Mouse (Mus musculus): ENCODE measurements around the gene Dok7.
A peak's percentile ranks its signal among the peaks of the same experiment; 100 is the strongest.

Dok7 gene

GRCm38 (mm10) chr5:35056604-35057432, at the start of gene Dok7:
Dok7 (plus strand) TSS chr5:35056766.
- DNase-seq = no peak

DNA sequence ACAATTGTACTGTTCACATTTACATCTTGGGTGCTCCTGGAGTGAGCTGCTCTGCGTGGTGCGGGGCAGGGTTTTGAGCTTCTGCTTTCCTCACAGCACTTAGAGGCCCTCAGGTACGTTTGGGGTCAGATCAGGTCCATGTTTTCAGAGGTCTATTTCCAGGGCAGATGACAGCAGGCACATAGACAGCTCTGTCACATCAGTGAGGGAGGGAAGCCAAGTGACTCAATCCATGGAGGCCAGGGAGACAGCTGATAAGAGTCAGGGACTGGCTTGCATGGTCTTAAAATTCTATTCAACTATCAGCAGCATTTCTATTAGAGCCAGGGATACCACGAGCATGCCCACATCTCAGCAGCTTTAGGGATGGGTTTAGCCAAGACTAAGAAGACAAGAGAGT, 47.4 kb upstream of the Dok7 start:
- DNase-seq = no peak

DNA sequence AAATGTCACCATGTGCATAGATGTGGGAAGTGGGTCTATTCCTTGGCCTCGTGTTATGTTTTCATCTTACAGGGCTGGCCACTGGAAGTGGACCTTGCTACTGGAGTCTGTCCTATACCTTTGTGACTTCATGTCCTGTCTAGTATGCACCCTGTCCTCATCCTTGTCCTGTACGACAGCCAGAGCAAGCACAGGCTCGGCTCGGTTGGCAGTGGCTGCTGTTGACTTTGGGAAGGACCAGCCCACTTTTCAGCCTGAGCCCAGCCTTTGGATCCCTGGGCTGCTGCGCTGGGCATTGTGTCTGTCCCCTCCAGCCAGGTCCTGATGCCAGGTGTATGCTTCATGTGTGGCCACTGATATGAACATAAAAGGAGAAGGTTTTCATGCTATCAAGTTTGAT, 45.9 kb upstream of the Dok7 start:
- no peak for DNase-seq

DNA sequence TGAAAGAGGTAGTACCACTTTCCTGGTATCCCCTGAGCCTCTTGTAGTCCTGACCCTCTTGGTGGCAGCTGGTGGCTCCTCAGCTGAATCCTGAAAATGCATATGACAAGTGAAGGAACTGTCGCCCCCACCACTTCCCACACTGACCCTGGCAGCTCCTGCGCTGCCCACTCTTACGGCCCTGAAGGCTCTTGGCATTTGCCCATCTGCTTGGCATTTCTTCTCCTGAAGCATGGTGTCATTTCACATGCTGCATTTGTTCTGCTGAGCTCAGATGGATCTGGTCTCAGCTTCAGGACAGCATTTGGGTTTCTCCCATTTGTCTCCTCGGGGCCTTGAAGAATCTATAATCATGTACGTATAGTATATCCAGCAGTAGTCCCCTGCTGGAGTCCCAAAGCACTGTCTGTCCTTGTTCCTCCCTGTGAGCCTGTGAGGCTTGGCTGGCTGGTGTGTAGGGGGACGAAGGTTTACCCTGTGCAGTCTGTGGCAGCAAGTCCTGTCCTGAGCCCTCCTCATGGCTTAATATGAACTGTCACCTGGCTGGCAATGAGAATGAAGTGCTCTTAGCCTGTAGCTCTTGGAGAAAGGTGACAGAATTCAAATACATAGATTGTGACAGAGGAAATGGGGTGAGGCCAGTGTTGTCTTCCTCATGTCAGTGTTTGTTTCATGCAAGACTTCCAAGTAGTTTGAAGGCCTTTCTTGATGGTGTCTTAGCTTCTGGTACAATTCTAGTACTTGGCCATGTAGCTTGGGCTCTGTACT, 45.2 kb upstream of the Dok7 start:
- DNase-seq = no peak

- DNase-seq = no peak
Measured at GRCm38 (mm10) chr5:35014036-35014435, 42.5 kb upstream of the Dok7 start.

DNA sequence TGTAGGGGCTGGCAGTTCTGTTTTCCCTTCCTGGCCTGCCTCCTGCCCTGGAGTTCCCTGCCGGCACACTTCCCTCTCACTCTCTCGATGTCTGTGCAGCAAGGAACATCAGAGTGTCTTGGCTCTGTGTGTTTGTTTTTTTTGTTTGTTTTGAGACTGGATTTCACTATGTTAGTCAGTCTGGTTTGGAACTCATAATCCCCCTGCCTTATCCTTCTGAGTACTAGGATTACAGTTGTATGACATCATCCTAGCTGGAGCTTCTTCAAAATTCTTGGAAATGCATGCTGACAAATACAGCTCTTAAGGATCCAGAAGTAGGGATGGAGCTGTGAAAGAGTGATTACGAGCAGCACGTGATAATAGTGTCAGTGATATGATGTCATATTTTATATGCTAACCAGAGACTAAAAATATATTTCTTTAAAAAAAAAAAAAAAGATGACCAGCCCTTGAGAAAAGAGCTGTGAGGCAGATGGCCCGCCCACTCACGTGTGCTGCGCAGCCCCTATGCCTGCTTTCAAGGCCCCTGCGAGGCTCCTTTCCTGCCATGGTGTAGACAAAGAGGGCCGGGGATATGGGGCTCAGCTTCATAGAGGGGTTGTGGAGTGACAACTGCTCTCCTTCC, 36.8 kb upstream of the Dok7 start:
- DNase-seq = no peak

GRCm38 (mm10) chr5:35020410-35021241, 35.9 kb upstream of the Dok7 start:
- DNase-seq = no peak

GRCm38 (mm10) chr5:35024975-35025374, 31.6 kb upstream of the Dok7 start:
- peak; percentile 50 to 66 for DNase-seq

- DNase-seq = no peak
Measured at GRCm38 (mm10) chr5:35029303-35029702, 27.3 kb upstream of the Dok7 start.

DNA sequence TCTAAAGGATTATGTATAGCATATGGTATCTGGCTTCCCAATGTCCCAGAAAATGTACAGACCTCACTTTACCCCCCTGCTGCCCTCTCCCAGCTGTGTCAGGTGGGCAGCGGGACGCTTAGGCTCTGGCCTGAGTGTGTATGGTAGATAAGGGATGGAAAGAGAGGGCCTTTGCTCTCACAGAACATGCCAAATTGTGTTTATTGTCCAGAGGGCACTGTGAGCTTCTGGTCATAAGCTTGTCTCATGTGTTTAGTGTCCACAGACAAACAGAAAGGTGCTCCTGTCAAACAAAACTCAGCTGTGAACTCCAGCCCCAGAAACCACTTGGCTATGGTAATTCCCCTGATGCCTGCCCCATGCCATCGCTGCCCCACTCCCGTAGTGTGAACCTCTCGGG, 26.8 kb upstream of the Dok7 start:
- DNase-seq = no peak

DNA sequence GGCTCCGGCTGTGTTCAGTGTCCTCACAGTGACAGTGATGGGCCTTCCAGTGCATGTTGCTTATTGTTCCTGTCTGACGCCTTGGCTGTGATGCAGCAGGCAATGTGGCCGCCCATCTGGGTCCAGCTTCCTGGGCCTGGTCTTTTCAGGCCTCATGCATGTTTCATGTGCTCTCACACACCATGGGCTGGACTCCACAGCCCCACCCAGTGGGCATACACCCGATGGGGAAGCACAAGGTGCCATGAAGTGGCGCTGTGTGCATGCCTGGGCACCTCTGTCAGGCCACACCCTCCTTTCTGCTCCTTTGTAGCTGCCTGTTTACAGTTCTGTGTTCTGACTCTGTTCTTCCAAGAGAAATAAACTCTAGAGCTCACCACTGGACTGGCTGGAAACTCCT, 23.5 kb upstream of the Dok7 start:
- no peak for DNase-seq

DNA sequence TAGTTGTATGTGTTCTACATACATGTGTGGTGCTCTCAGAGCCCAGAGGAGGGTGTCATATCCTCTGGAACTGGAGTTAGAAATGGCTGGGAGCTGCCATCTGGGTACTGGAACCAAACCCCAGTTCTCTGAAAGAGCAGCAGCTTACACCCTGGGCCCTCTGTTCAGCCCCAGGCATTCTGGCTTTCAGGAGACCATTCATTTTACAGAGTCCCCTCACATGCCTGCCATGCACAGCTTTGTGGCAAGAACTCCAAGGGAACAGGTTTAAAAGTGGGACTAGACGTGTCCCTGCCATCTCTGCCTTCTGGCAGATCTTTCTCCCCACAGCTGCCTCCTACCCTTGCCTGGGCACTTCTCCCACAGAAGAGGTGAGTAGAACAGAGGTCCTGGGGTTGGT, 22.9 kb upstream of the Dok7 start:
- no peak for DNase-seq

- DNase-seq = no peak
Measured at GRCm38 (mm10) chr5:35035141-35035540, 21.4 kb upstream of the Dok7 start.

GRCm38 (mm10) chr5:35035795-35036194, 20.8 kb upstream of the Dok7 start:
- DNase-seq = no peak

GRCm38 (mm10) chr5:35037438-35037837, 19.1 kb upstream of the Dok7 start:
- no peak for DNase-seq

DNA sequence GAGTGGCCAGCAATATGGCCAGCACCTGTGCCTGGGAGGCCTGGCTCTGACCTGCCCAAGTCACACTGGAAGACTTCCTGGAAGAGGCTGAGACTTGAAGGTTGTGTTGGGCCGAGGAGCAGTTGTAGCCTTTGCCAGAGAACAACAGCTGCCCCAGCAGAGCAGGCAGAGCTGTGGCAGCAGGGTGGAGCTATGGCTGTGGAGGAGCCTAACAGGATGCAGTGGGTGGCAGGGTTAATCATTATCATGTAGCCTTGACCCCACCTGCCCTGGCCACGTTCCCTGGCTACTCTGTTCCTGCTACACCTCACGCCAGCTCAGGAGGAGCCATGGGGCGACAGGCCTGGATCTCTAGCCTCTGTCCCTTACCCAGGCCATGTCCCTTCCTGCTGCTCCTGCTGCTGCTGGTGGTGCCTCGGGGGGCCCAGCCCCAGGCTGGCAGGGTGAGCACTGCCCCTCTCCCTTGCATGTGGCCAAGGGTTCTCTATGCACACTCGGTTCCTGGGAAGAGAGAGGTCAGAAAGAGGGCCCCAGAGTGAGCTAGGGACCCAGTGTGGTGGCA, 15.2 kb upstream of the Dok7 start, which contains the start of gene Hgfac:
Gene Hgfac (plus strand): TSS at position 242 of the 562 bp plus-strand sequence.
- peak; percentile 94 to 95 for DNase-seq

- DNase-seq = no peak
Measured at GRCm38 (mm10) chr5:35042431-35043109, 14.0 kb upstream of the Dok7 start.

- DNase-seq = peak; percentile 80 to 84
Measured at GRCm38 (mm10) chr5:35043110-35043451, 13.5 kb upstream of the Dok7 start.

DNA sequence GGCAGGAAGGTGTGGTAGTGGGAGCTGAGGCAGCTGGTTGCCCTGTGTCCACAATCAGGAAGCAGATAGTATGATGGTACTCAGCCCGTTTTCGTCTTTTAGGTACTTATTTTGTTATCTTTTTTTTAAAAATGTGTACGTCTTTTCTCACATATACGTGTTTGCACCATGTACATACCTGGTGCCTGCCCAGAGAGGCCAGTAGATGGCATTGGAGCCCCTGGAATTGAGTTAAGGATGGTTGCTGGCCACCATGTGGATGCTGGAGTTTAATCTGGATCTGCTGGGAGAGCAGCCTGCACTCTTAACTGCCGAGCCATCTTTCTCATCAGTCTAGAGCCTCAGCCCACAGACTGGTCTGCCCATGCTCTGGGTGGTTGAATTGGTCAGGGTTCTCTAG, 6.0 kb upstream of the Dok7 start:
- DNase-seq = no peak

- DNase-seq = no peak
Measured at GRCm38 (mm10) chr5:35054628-35055027, 1.9 kb upstream of the Dok7 start.

GRCm38 (mm10) chr5:35055076-35055475, 1.5 kb upstream of the Dok7 start:
- peak in 1 of 2 experiments; percentile 54 for DNase-seq

DNA sequence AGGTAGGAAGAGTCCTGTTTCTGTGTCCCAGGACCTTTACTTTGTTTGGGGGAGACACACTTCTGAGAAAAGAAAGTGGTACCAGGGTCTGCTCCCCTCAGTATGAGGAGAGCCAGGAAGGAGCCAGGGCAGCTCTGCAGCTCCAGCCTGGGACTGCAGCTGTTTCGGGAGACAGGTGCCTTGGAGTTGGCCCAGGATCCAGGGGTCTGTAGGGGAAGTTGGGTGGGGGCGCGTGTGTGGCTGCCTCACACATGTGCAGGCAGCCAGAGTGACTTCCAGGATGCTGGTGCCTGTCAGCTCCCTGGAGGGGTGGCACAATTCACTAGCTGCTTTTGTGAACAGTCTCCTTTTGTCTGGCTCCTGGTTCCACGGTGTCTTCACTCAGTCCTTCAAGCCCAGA, 1.0 kb downstream of the Dok7 start:
- DNase-seq = no peak

Measured in kidney, adult 8-10 months (tissue).